Mouse (Mus musculus): Measurements from ENCODE around the gene Tm9sf1.

Tm9sf1 gene

GRCm38 (mm10) chr14:55589771-55590448, 53.7 kb downstream of the Tm9sf1 start:
- no peak for DNase-seq

- no peak for DNase-seq
Measured at GRCm38 (mm10) chr14:55589271-55589670, 54.3 kb downstream of the Tm9sf1 start.

DNA sequence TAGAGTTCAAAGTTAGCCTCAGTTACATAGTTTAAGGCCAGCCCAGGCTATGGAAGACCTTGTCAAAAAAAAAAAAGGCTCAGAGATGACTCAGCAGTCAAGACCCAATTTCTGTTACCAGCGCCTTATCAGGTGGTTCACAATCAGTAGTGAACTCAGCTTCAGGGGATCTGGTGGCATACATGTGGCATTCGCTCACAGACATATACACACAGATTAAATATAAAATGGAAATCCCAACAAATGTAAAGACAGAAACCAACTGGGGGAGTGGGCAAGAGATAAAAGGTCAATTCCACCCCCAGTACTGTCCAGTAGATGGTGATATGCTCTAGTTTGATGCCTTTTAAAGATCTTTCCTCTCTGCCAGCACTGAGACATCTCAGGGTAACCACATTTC, 57.5 kb downstream of the Tm9sf1 start:
- DNase-seq = no peak
